Mouse (Mus musculus): ENCODE data around the gene Tomt. TPM values are rescaled to one million over a fixed set of nuclear protein-coding genes. Genes with fewer than 3 reads are reported as not detected.

Gene Tomt
- 1.9 and 3.0 TPM in 2 replicates for total RNA-seq (2012; rRNA removed)

- in situ Hi-C loops (cut with MboI; ENCODE audit: low sequenced_read_pairs in 2 of 2, unreplicated experiment in 2 of 2) = no loop called here
- no peak for DNase-seq (ENCODE audit: low read depth, low spot score)
- peaks cover 18% of the 10 kb centered on the region for H3K36me3 ChIP-seq (ENCODE audit: control insufficient read depth, insufficient read depth, low read length, poor library complexity, severe bottlenecking)
- TF ChIP-seq HCFC1 (IDR thresholded peaks at IDR 0.05; ENCODE audit: borderline replicate concordance, insufficient read depth, low read length) (no peak), ZNF384 (IDR thresholded peaks at IDR 0.05; ENCODE audit: low read depth, low read length) (no peak), MAFK (IDR thresholded peaks at IDR 0.05; ENCODE audit: insufficient read depth, low read depth, low read length) (no peak), ZC3H11A (IDR thresholded peaks at IDR 0.05; ENCODE audit: borderline replicate concordance, low read depth, low read length) (no peak), CHD2 (IDR thresholded peaks at IDR 0.05; ENCODE audit: low read depth, low read length) (no peak)
- H3K4me1 ChIP-seq (ENCODE audit: control insufficient read depth in 2 of 2, insufficient read depth in 2 of 2, low read length in 2 of 2, poor library complexity in 1 of 2) = peaks cover 6 to 12% of the 10 kb centered on the region in 2 experiments; a peak in 3 of 4 replicates
- peak within 1 kb of the TSS; percentile 98 for H3K9ac ChIP-seq (ENCODE audit: insufficient read depth, low read depth, low read length, poor library complexity, severe bottlenecking)
- peak within 1 kb of the TSS; percentile 78 for H3K27ac ChIP-seq (ENCODE audit: insufficient read depth, low read depth, low read length, poor library complexity, severe bottlenecking)
- H3K9me3 ChIP-seq (ENCODE audit: control insufficient read depth, insufficient read depth, low read depth, low read length) = no peaks in the 10 kb centered on the region
- H3K4me3 ChIP-seq (ENCODE audit: insufficient read depth in 1 of 2, low read depth in 1 of 2, low read length in 2 of 2, poor library complexity in 1 of 2, severe bottlenecking in 1 of 2) = peak within 1 kb of the TSS; percentile 83 to 86
Measured at GRCm38 (mm10) chr7:101906287-101906681, at the start of gene Tomt. Gene Tomt, minus strand, starts transcription at chr7:101906359.

- no peak overlapping the region for H3K4me3 ChIP-seq (ENCODE audit: insufficient read depth in 1 of 2, low read depth in 1 of 2, low read length in 2 of 2, poor library complexity in 1 of 2, severe bottlenecking in 1 of 2)
- in situ Hi-C loops (cut with MboI; ENCODE audit: low sequenced_read_pairs in 2 of 2, unreplicated experiment in 2 of 2) = no loop called here
- no peak for DNase-seq (ENCODE audit: low read depth, low spot score)
Measured at GRCm38 (mm10) chr7:101955862-101956261, 49.7 kb upstream of the Tomt start.

GRCm38 (mm10) chr7:101955276-101955675 lies 49.1 kb upstream of the Tomt start:
- H3K27ac ChIP-seq (ENCODE audit: insufficient read depth, low read depth, low read length, poor library complexity, severe bottlenecking) = no peak overlapping the region
- peaks cover 0 to 10% of the 10 kb centered on the region in 2 experiments; a peak in 3 of 4 replicates for H3K4me1 ChIP-seq (ENCODE audit: control insufficient read depth in 2 of 2, insufficient read depth in 2 of 2, low read length in 2 of 2, poor library complexity in 1 of 2)
- no peak for TF ChIP-seq MAFK (IDR thresholded peaks at IDR 0.05; ENCODE audit: insufficient read depth, low read depth, low read length)
- no peak for TF ChIP-seq CHD2 (IDR thresholded peaks at IDR 0.05; ENCODE audit: low read depth, low read length)
- no peak for TF ChIP-seq HCFC1 (IDR thresholded peaks at IDR 0.05; ENCODE audit: borderline replicate concordance, insufficient read depth, low read length)
- no peak for TF ChIP-seq ZC3H11A (IDR thresholded peaks at IDR 0.05; ENCODE audit: borderline replicate concordance, low read depth, low read length)
- no peak for TF ChIP-seq ZNF384 (IDR thresholded peaks at IDR 0.05; ENCODE audit: low read depth, low read length)
- no peak for DNase-seq (ENCODE audit: low read depth, low spot score)
- H3K4me3 ChIP-seq (ENCODE audit: insufficient read depth in 1 of 2, low read depth in 1 of 2, low read length in 2 of 2, poor library complexity in 1 of 2, severe bottlenecking in 1 of 2) = no peak overlapping the region
- in situ Hi-C loops (cut with MboI; ENCODE audit: low sequenced_read_pairs in 2 of 2, unreplicated experiment in 2 of 2) = no loop called here
- no peak overlapping the region for H3K9ac ChIP-seq (ENCODE audit: insufficient read depth, low read depth, low read length, poor library complexity, severe bottlenecking)
- H3K9me3 ChIP-seq (ENCODE audit: control insufficient read depth, insufficient read depth, low read depth, low read length) = no peaks in the 10 kb centered on the region
- H3K36me3 ChIP-seq (ENCODE audit: control insufficient read depth, insufficient read depth, low read length, poor library complexity, severe bottlenecking) = no peaks in the 10 kb centered on the region

More at GRCm38 (mm10) chr7:101955862-101956261, 49.7 kb upstream of the Tomt start:
- Histone ChIP-seq H3K9ac (ENCODE audit: insufficient read depth, low read depth, low read length, poor library complexity, severe bottlenecking) (no peak overlapping the region), H3K36me3 (ENCODE audit: control insufficient read depth, insufficient read depth, low read length, poor library complexity, severe bottlenecking) (no peaks in the 10 kb centered on the region), H3K27ac (ENCODE audit: insufficient read depth, low read depth, low read length, poor library complexity, severe bottlenecking) (no peak overlapping the region), H3K4me1 (ENCODE audit: control insufficient read depth in 2 of 2, insufficient read depth in 2 of 2, low read length in 2 of 2, poor library complexity in 1 of 2) (peaks cover 0 to 10% of the 10 kb centered on the region in 2 experiments; a peak in 3 of 4 replicates), H3K9me3 (ENCODE audit: control insufficient read depth, insufficient read depth, low read depth, low read length) (no peaks in the 10 kb centered on the region)
- TF ChIP-seq ZC3H11A (IDR thresholded peaks at IDR 0.05; ENCODE audit: borderline replicate concordance, low read depth, low read length) (no peak), CHD2 (IDR thresholded peaks at IDR 0.05; ENCODE audit: low read depth, low read length) (no peak), ZNF384 (IDR thresholded peaks at IDR 0.05; ENCODE audit: low read depth, low read length) (no peak), MAFK (IDR thresholded peaks at IDR 0.05; ENCODE audit: insufficient read depth, low read depth, low read length) (no peak), HCFC1 (IDR thresholded peaks at IDR 0.05; ENCODE audit: borderline replicate concordance, insufficient read depth, low read length) (no peak)

- no peak overlapping the region for H3K27ac ChIP-seq (ENCODE audit: insufficient read depth, low read depth, low read length, poor library complexity, severe bottlenecking)
- H3K36me3 ChIP-seq (ENCODE audit: control insufficient read depth, insufficient read depth, low read length, poor library complexity, severe bottlenecking) = no peaks in the 10 kb centered on the region
- H3K4me3 ChIP-seq (ENCODE audit: insufficient read depth in 1 of 2, low read depth in 1 of 2, low read length in 2 of 2, poor library complexity in 1 of 2, severe bottlenecking in 1 of 2) = no peak overlapping the region
- H3K9ac ChIP-seq (ENCODE audit: insufficient read depth, low read depth, low read length, poor library complexity, severe bottlenecking) = no peak overlapping the region
- no peak for DNase-seq (ENCODE audit: low read depth, low spot score)
- no peak for TF ChIP-seq ZNF384 (IDR thresholded peaks at IDR 0.05; ENCODE audit: low read depth, low read length)
- TF ChIP-seq MAFK (IDR thresholded peaks at IDR 0.05; ENCODE audit: insufficient read depth, low read depth, low read length) = no peak
- no peak for TF ChIP-seq ZC3H11A (IDR thresholded peaks at IDR 0.05; ENCODE audit: borderline replicate concordance, low read depth, low read length)
- TF ChIP-seq HCFC1 (IDR thresholded peaks at IDR 0.05; ENCODE audit: borderline replicate concordance, insufficient read depth, low read length) = no peak
- no peak for TF ChIP-seq CHD2 (IDR thresholded peaks at IDR 0.05; ENCODE audit: low read depth, low read length)
- in situ Hi-C loops (cut with MboI; ENCODE audit: low sequenced_read_pairs in 2 of 2, unreplicated experiment in 2 of 2) = no loop called here
- peaks cover 0 to 10% of the 10 kb centered on the region in 2 experiments; a peak in 3 of 4 replicates for H3K4me1 ChIP-seq (ENCODE audit: control insufficient read depth in 2 of 2, insufficient read depth in 2 of 2, low read length in 2 of 2, poor library complexity in 1 of 2)
- H3K9me3 ChIP-seq (ENCODE audit: control insufficient read depth, insufficient read depth, low read depth, low read length) = no peaks in the 10 kb centered on the region
Measured at GRCm38 (mm10) chr7:101954163-101954562, 48.0 kb upstream of the Tomt start.
